Mouse (Mus musculus) midbrain, embryonic 12.5 days (tissue): Measurements from ENCODE around the gene Ferd3l. TPM values are rescaled to one million over a fixed set of nuclear protein-coding genes. Genes with fewer than 3 reads are reported as not detected.

Experiments used
- ATAC-seq: fragments of 200-750 bp; cut with Nextera tagmentation; 2 replicates; pipeline ENCODE4 v1.8.0; 2017; ENCODE audit warnings: low read depth, moderate TSS enrichment, moderate library complexity; ENCODE audit not compliant: low FRiP score
- H3K27ac ChIP-seq: fragments of 300-500 bp; sonication (generic); replicated peaks from 2 replicates; pipeline ENCODE4 v1.5.1; 2016; ENCODE audit warnings: mild to moderate bottlenecking
- H3K27me3 ChIP-seq: fragments of 300-500 bp; sonication (generic); 2 replicates; pipeline ENCODE4 v1.6.1; 2016; ENCODE audit warnings: mild to moderate bottlenecking
- H3K36me3 ChIP-seq: fragments of 300-500 bp; sonication (generic); 2 replicates; pipeline ENCODE4 v1.6.1; 2016
- H3K4me1 ChIP-seq: fragments of 300-500 bp; sonication (generic); 2 replicates; pipeline ENCODE4 v1.6.1; 2016
- H3K4me2 ChIP-seq: fragments of 300-500 bp; sonication (generic); replicated peaks from 2 replicates; pipeline ENCODE4 v1.6.1; 2016; ENCODE audit warnings: mild to moderate bottlenecking, moderate library complexity
- H3K4me3 ChIP-seq: fragments of 300-500 bp; sonication (generic); 2 replicates; pipeline ENCODE4 v1.5.1; 2016; ENCODE audit warnings: mild to moderate bottlenecking
- H3K9ac ChIP-seq: fragments of 300-500 bp; sonication (generic); replicated peaks from 2 replicates; pipeline ENCODE4 v1.6.1; 2016; ENCODE audit warnings: mild to moderate bottlenecking, moderate library complexity
- H3K9me3 ChIP-seq: fragments of 300-500 bp; sonication (generic); 2 replicates; pipeline ENCODE4 v1.6.1; 2016; ENCODE audit warnings: mild to moderate bottlenecking
- WGBS: fragments of 180-500 bp; shearing (Covaris S2); methylation state at CpG from one replicate; pipeline ENCODE4 v1.1.7; 2016; 5-methylcytosine and 5-hydroxymethylcytosine counted together
- polyA plus RNA-seq: library from polyadenylated mRNA; unstranded; fragments of >200 nt; fragmentation: Nextera tagmentation; extraction: Ambion mirVana; gene quantifications from 2 replicates; pipeline ENCODE4 v1.2.1, GENCODE M21; 2016

Ferd3l gene
- polyA plus RNA-seq, 1 experiment from 2014 or later, result 4.3 TPM

GRCm38 (mm10) chr12:33958241-33959194 lies 30.3 kb downstream of the Ferd3l start:
- Histone ChIP-seq H3K36me3 (no peaks in the 10 kb centered on the region), H3K4me2 (peak overlapping the region; percentile 75), H3K4me1 (peaks cover 25% of the 10 kb centered on the region), H3K4me3 (peak overlapping the region; percentile 58), H3K9ac (peak overlapping the region; percentile 64), H3K27me3 (peaks cover 84% of the 10 kb centered on the region), H3K27ac (peak overlapping the region; percentile 65), H3K9me3 (no peaks in the 10 kb centered on the region)
- ATAC-seq, result peak; percentile 61
- WGBS, result 0% methylated on average over 50 of the region's 56 CpGs

DNA sequence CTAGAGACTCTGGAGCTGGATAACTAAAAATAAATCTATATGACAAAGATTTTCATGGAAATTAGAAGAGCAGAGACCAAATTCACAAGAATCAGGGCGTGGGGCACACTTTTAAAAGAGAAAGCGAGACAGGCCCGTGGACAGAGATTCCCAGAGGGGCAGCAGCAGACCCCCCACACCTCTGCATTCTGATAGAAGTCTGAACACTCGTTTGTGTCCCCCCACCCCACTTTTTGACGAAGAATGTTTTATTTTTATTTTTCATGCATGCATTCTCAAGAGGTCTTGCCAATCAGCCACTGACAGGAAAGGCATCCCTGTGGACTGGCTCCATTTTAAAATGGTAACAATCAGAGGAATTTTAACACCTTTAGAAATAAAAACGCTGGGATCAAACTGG lies 31.0 kb downstream of the Ferd3l start:
- H3K4me3 ChIP-seq, result peak overlapping the region; percentile 58
- no peak overlapping the region for H3K9ac ChIP-seq
- H3K4me2 ChIP-seq, result peak overlapping the region; percentile 75; the same call in 1 of the 2 replicates
- H3K9me3 ChIP-seq, result no peaks in the 10 kb centered on the region
- ATAC-seq, result no peak
- H3K36me3 ChIP-seq, result no peaks in the 10 kb centered on the region
- H3K27ac ChIP-seq, result 0 out of 2 replicates have a peak overlapping the region, but pooled peaks have one; percentile 65
- H3K27me3 ChIP-seq, result peaks cover 85% of the 10 kb centered on the region
- 2% methylated on average over 6 of the region's 6 CpGs for WGBS
- peaks cover 25% of the 10 kb centered on the region for H3K4me1 ChIP-seq

- no peak for ATAC-seq
- Histone ChIP-seq H3K27ac (no peak overlapping the region), H3K27me3 (peaks cover 85% of the 10 kb centered on the region), H3K36me3 (no peaks in the 10 kb centered on the region), H3K9ac (no peak overlapping the region), H3K4me1 (peaks cover 25% of the 10 kb centered on the region), H3K9me3 (no peaks in the 10 kb centered on the region), H3K4me2 (no peak overlapping the region), H3K4me3 (no peak overlapping the region)
- 7% methylated on average over 3 of the region's 3 CpGs for WGBS
Measured at GRCm38 (mm10) chr12:33959846-33960245, 31.6 kb downstream of the Ferd3l start.

DNA sequence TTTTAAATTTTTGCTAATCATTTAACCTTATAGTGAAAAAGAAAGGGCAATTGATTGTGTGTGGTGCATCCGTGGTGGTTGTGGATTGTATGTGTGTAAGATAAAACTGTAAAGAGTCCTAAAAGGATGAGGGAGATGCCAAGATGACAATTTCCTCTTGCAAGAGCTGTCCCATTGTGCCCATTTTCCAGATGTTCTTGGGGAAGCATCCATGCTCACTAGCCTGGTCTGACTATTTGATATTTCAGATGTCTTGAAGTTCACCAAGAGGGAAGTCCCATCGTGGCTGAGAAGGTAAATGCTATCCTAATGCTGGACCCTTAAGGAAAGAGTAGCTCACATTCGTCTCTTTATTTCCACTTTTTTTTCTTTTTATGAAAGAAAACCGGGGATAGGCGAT lies 32.8 kb downstream of the Ferd3l start:
- H3K4me2 ChIP-seq, result no peak overlapping the region
- ATAC-seq, result no peak
- peaks cover 83% of the 10 kb centered on the region for H3K27me3 ChIP-seq
- no peaks in the 10 kb centered on the region for H3K36me3 ChIP-seq
- no peak overlapping the region for H3K9ac ChIP-seq
- H3K4me3 ChIP-seq, result no peak overlapping the region
- no peaks in the 10 kb centered on the region for H3K9me3 ChIP-seq
- 10% methylated on average over 5 of the region's 5 CpGs for WGBS
- peaks cover 25% of the 10 kb centered on the region for H3K4me1 ChIP-seq
- no peak overlapping the region for H3K27ac ChIP-seq

- ATAC-seq, result no peak
- Histone ChIP-seq H3K4me2 (peak overlapping the region; percentile 20; the same call in 1 of the 2 replicates), H3K36me3 (no peaks in the 10 kb centered on the region), H3K4me3 (0 out of 2 replicates have a peak overlapping the region, but pooled peaks have one; percentile 10), H3K4me1 (peaks cover 28% of the 10 kb centered on the region), H3K27ac (no peak overlapping the region), H3K27me3 (peaks cover 85% of the 10 kb centered on the region), H3K9me3 (no peaks in the 10 kb centered on the region), H3K9ac (no peak overlapping the region)
- 2% methylated on average over 17 of the region's 17 CpGs for WGBS
Measured at GRCm38 (mm10) chr12:33962118-33962772, 34.0 kb downstream of the Ferd3l start.

DNA sequence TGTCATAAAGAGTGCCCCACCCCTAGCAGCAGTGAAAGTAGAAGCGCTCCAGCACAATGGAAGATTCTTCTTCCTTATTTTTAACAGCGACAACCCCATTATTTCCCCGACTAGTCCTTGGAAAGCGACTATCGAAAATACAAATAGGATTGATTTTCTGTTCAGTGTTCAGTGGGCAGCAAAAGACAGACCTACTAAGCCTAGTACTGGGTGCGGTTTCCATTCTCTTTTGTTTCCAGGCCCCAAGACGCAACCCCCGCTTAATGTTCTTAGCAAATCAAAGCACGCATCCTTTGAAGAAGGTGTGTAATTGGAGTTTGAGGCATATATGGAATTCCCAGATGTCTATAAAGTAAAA lies 34.5 kb downstream of the Ferd3l start:
- no peaks in the 10 kb centered on the region for H3K36me3 ChIP-seq
- H3K4me3 ChIP-seq, result no peak overlapping the region
- H3K27me3 ChIP-seq, result peaks cover 85% of the 10 kb centered on the region
- H3K9me3 ChIP-seq, result no peaks in the 10 kb centered on the region
- H3K4me2 ChIP-seq, result no peak overlapping the region
- no peak overlapping the region for H3K27ac ChIP-seq
- H3K9ac ChIP-seq, result no peak overlapping the region
- peaks cover 28% of the 10 kb centered on the region for H3K4me1 ChIP-seq
- WGBS, result 5% methylated on average over 9 of the region's 9 CpGs
- ATAC-seq, result no peak

DNA sequence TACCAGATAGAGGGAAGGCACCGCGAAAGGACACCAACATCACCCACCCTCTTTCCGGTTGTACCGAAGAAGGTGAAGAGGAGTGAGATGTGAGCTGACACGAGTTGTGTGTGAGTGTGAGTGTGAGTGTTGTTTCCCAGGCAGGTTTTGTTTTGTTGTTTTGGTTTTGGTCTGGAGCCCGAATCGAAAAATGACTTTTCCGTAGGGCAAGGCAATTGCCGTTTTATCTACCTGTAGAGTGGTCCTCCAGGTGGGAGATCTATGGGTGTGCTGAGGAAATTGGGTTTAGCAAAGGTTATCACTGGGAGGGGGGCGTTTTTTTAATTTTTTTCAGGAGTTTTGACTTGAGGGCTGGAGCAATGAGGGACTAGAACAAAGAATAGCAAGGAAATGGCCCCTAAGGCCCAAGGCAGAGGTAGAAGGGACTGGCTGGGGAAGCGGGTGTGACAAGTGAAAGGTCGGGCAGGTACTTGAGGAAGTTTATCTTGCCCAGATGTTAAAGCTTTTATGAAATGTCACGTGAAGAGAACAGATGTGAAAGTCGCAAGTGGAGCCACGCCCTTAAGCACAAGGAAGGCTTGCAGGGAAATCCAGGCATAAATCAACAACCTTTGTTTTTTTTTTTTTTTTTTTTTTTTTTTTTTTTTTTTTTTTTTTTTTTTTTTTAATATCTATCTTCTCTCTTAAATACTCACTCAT lies 35.6 kb downstream of the Ferd3l start:
- Histone ChIP-seq H3K4me1 (peaks cover 25% of the 10 kb centered on the region), H3K4me2 (no peak overlapping the region), H3K4me3 (no peak overlapping the region), H3K9ac (no peak overlapping the region), H3K36me3 (no peaks in the 10 kb centered on the region), H3K27me3 (peaks cover 85% of the 10 kb centered on the region), H3K9me3 (no peaks in the 10 kb centered on the region), H3K27ac (no peak overlapping the region)
- WGBS, result 3% methylated on average over 15 of the region's 15 CpGs
- no peak for ATAC-seq

DNA sequence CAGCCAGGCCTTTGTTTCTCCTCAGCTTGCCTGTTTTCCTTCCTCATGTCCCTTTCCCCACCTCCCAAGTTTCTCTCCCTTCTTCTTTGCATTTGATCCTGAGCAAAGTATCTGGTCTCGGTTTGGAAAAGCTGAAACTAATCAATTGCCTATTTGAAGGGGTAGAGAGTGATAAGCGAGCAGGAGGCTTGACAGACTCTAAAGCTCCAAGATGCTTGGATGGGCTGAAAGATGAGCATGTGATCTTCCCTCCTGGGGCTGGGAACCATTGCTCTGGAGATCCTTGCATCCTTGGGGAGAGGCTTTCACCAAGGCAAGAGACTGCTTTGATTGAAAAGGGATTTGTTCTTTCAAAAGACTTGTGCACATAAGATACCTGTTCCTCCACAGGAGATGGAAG lies 36.2 kb downstream of the Ferd3l start:
- H3K9me3 ChIP-seq, result no peaks in the 10 kb centered on the region
- peaks cover 82% of the 10 kb centered on the region for H3K27me3 ChIP-seq
- 16% methylated on average over 2 of the region's 2 CpGs for WGBS

DNA sequence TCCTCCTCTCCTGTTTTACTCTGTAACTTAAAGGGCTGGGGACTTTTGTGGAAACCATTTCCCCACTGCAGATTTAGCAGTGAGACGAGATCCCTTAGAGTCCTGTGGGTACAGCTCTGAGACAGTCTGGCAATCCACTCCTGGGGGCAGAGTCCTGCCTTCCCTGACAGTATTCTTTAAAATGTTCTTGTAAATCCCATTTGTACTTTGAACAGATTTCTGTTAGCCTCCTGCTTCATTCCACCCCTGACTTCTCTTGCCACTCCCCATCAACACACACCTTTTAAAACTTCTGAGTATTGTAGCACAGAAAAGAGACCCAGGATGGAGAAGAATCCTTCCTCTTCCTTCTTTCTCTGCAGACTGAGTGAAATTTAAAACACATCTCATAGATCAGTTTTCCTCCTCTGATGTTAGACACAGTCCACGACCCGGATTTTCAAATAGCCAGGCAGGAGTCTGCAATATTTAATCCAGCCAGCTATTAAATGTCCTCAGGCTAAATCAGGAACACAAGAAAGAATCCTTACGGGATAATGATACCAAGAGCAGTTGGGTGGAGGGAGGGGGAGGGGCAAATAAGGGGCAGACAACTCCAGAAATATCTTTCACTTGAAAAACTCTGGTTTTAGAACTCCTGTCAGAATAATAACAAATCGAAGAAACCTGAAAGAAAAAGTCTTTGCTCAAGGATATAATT lies 37.6 kb downstream of the Ferd3l start:
- no peak for ATAC-seq
- Histone ChIP-seq H3K9ac (no peak overlapping the region), H3K9me3 (no peaks in the 10 kb centered on the region), H3K27me3 (peaks cover 83% of the 10 kb centered on the region), H3K4me3 (no peak overlapping the region), H3K4me1 (peaks cover 25% of the 10 kb centered on the region), H3K4me2 (no peak overlapping the region), H3K27ac (no peak overlapping the region), H3K36me3 (no peaks in the 10 kb centered on the region)
- 4% methylated on average over 5 of the region's 5 CpGs for WGBS

More for the DNA sequence above, 36.2 kb downstream of the Ferd3l start:
- no peaks in the 10 kb centered on the region for H3K36me3 ChIP-seq
- H3K9ac ChIP-seq, result no peak overlapping the region
- H3K4me3 ChIP-seq, result no peak overlapping the region
- H3K27ac ChIP-seq, result no peak overlapping the region
- peaks cover 25% of the 10 kb centered on the region for H3K4me1 ChIP-seq
- no peak overlapping the region for H3K4me2 ChIP-seq
- ATAC-seq, result no peak

DNA sequence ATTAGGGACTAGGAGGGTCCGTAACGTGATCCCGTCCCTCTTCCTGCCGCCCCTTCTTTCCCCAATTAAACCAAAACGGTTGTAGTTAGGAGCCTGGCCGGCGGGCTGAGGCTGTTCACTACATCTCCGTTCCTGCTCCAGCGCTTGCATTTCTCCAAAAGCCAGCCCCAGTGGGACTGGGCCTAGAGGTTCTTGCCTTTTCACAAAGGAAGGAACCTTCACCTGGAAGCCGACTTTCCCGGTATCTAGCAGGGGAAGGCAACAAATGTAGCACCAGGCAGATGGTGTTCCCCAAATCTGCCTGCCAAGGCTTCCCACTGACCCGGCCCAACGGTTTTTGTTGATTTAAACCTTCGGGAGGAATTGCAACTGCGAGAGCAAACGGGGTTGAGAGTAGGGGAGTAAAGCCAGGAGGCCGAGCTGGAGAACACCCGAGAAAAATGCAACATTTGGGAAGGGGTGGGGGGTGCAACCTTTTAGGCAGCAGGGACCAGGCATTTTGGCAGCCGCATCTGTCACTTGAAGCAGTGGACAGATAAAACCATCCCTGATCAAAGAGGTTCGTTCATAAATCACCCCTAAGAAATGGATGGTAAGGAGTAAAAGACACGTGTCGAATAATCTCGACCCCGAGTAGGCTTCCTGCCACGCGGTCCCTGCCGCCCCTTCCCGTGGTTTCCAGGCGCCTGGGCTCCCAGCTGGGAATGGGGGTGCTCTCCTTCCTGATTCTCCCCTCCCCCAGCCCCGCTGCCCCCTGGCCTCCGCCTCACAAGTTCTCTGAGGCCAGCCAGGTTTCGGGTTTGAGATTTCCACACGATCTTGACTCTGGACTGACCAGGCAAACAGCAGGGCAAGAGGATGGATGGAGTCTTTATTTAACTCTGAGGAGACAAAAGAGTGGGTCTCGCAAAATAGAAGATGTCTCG lies 38.5 kb downstream of the Ferd3l start:
- Histone ChIP-seq H3K27me3 (peaks cover 87% of the 10 kb centered on the region), H3K9me3 (no peaks in the 10 kb centered on the region), H3K4me2 (peak overlapping the region; percentile 44), H3K27ac (no peak overlapping the region), H3K9ac (no peak overlapping the region), H3K36me3 (no peaks in the 10 kb centered on the region), H3K4me3 (peak overlapping the region; percentile 29), H3K4me1 (peaks cover 25% of the 10 kb centered on the region)
- WGBS, result 1% methylated on average over 35 of the region's 35 CpGs
- 0 out of 2 replicates have a peak, but pooled peaks have one; percentile 7 for ATAC-seq
